Mouse (Mus musculus) hindbrain, postnatal 0 days (tissue): ENCODE results near the gene Gm16253. TPM values are rescaled to one million over a fixed set of nuclear protein-coding genes. Genes with fewer than 3 reads are reported as not detected.
A peak's percentile ranks its signal among the peaks of the same experiment; 100 is the strongest.

Experiments
- ATAC-seq: fragments of 200-750 bp; cut with Nextera tagmentation; 2 replicates; pipeline ENCODE4 v1.8.0; 2017; ENCODE audit warnings: mild to moderate bottlenecking, moderate TSS enrichment, moderate library complexity
- DNase-seq: peaks from one replicate; pipeline ENCODE4 v3.0.0-alpha.2; 2015; ENCODE audit warnings: low spot score
- H3K27ac ChIP-seq: fragments of 300-500 bp; sonication (generic); 2 replicates; pipeline ENCODE4 v1.5.1; 2014; ENCODE audit warnings: mild to moderate bottlenecking
- H3K27me3 ChIP-seq: fragments of 300-500 bp; sonication (generic); 2 replicates; pipeline ENCODE4 v1.6.1; 2014; ENCODE audit warnings: low read length, mixed read lengths; ENCODE audit not compliant: insufficient read depth
- H3K36me3 ChIP-seq: fragments of 300-500 bp; sonication (generic); 2 replicates; pipeline ENCODE4 v1.6.1; 2014; ENCODE audit warnings: low read length, mixed read lengths; ENCODE audit not compliant: insufficient read depth
- H3K4me1 ChIP-seq: fragments of 300-500 bp; sonication (generic); 2 replicates; pipeline ENCODE4 v1.6.1; 2014; ENCODE audit warnings: antibody characterized with exemption, low read length, mixed read lengths; ENCODE audit not compliant: insufficient read depth
- H3K4me2 ChIP-seq: fragments of 300-500 bp; sonication (generic); 2 replicates; pipeline ENCODE4 v1.6.1; 2014; ENCODE audit warnings: low read depth, mild to moderate bottlenecking, low read length, moderate library complexity, mixed read lengths
- H3K4me3 ChIP-seq: fragments of 300-500 bp; sonication (generic); 2 replicates; pipeline ENCODE4 v1.5.1; 2014; ENCODE audit warnings: low read length
- H3K9ac ChIP-seq: fragments of 300-500 bp; sonication (generic); replicated peaks from 2 replicates; pipeline ENCODE4 v1.6.1; 2014; ENCODE audit warnings: mild to moderate bottlenecking, low read length, moderate library complexity, mixed read lengths
- H3K9me3 ChIP-seq: fragments of 300-500 bp; sonication (generic); 2 replicates; pipeline ENCODE4 v1.6.1; 2016; ENCODE audit warnings: low read length, mixed read lengths
- CTCF ChIP-seq: IDR thresholded peaks from 2 replicates; pipeline ENCODE4 v1.5.1; 2016; ENCODE audit warnings: antibody characterized with exemption, control low read depth, low read depth
- WGBS: fragments of 180-500 bp; shearing (Covaris S2); extraction: QIAGEN DNeasy Blood & Tissue Kit; methylation state at CpG from one replicate; pipeline ENCODE4 v1.1.7; 2014; 5-methylcytosine and 5-hydroxymethylcytosine counted together
- polyA plus RNA-seq: library from polyadenylated mRNA; unstranded; fragments of >200 nt; fragmentation: Nextera tagmentation; extraction: Ambion mirVana; gene quantifications from 2 replicates; pipeline ENCODE4 v1.2.1, GENCODE M21; 2015
- total RNA-seq: library from RNA; depleted of rRNA; stranded (reverse); fragments of >200 nt; gene quantifications from 2 replicates; pipeline ENCODE4 v1.2.3, GENCODE M21; 2014

Gm16253 gene
- total and polyA plus RNA-seq, 2 experiments from 2014 or later: 0.96 TPM; not detected in 1

- 9% methylated on average over 22 of the region's 22 CpGs for WGBS
- peak overlapping the region; percentile 70 for H3K9ac ChIP-seq
- no peaks in the 10 kb centered on the region for H3K27me3 ChIP-seq
- H3K4me3 ChIP-seq: peak overlapping the region; percentile 73
- H3K4me1 ChIP-seq: peaks cover 21% of the 10 kb centered on the region
- H3K36me3 ChIP-seq: peaks cover 15% of the 10 kb centered on the region
- ATAC-seq: 0 out of 2 replicates have a peak, but pooled peaks have one; percentile 0
- H3K27ac ChIP-seq: peak overlapping the region; percentile 93
- no peak for TF ChIP-seq CTCF
- no peaks in the 10 kb centered on the region for H3K9me3 ChIP-seq
- DNase-seq: peak; percentile 16
- H3K4me2 ChIP-seq: peak overlapping the region; percentile 85
These were observed 19.8 kb upstream of the Gm16253 start for GRCm38 (mm10) chr3:96556651-96557635.

DNA sequence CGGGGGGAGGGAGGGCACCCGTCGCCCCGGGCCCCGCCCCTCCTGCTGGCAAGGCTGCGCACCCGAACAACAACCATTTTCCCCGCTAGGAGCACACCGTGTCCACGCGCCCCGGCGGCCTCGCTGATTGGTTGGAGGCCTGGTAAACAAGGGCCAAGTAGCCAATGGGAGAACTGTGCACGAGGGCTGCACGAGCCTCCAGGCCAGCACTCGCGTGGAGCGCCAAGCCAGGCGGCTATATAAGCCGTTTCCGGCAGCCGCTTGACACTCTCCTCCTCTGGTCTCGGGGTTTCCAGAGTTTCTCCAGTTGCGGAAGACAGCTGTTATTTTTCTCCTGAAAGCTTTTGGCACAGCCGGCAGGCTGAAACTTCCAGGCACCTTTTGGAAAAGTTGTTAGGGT, 19.1 kb upstream of the Gm16253 start, which contains the start of gene Txnip:
Txnip (plus strand) TSS at position 264 of the 400 bp plus-strand sequence.
- Histone ChIP-seq H3K36me3 (peaks cover 15% of the 10 kb centered on the region), H3K9ac (peak within 1 kb of the TSS; percentile 90), H3K9me3 (no peaks in the 10 kb centered on the region), H3K4me3 (peak within 1 kb of the TSS; percentile 73), H3K4me2 (peak within 1 kb of the TSS; percentile 85), H3K27me3 (no peaks in the 10 kb centered on the region), H3K4me1 (peaks cover 21% of the 10 kb centered on the region), H3K27ac (peak within 1 kb of the TSS; percentile 93)
- ATAC-seq: peak; percentile 98
- peak; percentile 79 for TF ChIP-seq CTCF
- peak; percentile 100 for DNase-seq
- under 1% methylated on average over 26 of the region's 26 CpGs for WGBS

- ATAC-seq (no peak), DNase-seq (peak; percentile 29)
- peaks cover 15% of the 10 kb centered on the region for H3K36me3 ChIP-seq
- no peaks in the 10 kb centered on the region for H3K9me3 ChIP-seq
- H3K4me2 ChIP-seq: peak overlapping the region; percentile 85
- no peaks in the 10 kb centered on the region for H3K27me3 ChIP-seq
- TF ChIP-seq CTCF: no peak
- peak overlapping the region; percentile 90 for H3K9ac ChIP-seq
- peak overlapping the region; percentile 73 for H3K4me3 ChIP-seq
- peak overlapping the region; percentile 87 for H3K27ac ChIP-seq
- peaks cover 21% of the 10 kb centered on the region for H3K4me1 ChIP-seq
- under 1% methylated on average over 17 of the region's 17 CpGs for WGBS
These were observed 18.6 kb upstream of the Gm16253 start for GRCm38 (mm10) chr3:96558159-96558558.

DNA sequence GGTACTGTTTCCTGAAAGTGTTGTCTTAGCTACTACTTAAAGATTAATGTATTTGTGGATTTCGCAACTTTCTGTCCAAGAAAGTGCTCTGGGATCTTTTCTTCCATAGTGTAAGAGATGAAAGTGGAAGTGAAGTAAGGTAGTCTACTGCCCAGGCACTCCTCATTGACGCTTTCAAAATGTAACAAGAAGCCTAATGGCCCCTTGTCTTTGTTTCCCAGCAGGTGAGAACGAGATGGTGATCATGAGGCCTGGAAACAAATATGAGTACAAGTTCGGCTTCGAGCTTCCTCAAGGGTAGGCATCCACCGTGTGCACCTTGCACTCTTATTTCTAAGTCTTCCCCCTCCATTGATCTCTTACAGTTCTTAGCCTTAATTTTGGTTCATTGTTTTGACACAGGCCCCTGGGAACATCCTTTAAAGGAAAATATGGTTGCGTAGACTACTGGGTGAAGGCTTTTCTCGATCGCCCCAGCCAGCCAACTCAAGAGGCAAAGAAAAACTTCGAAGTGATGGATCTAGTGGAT, 18.1 kb upstream of the Gm16253 start:
- DNase-seq (no peak), ATAC-seq (no peak)
- Histone ChIP-seq H3K4me2 (peak overlapping the region; percentile 85), H3K27ac (peak overlapping the region; percentile 87), H3K27me3 (no peaks in the 10 kb centered on the region), H3K4me3 (peak overlapping the region; percentile 73), H3K36me3 (peaks cover 15% of the 10 kb centered on the region), H3K4me1 (peaks cover 21% of the 10 kb centered on the region), H3K9me3 (no peaks in the 10 kb centered on the region), H3K9ac (peak overlapping the region; percentile 90)
- 23% methylated on average over 10 of the region's 10 CpGs for WGBS
- TF ChIP-seq CTCF: no peak

DNA sequence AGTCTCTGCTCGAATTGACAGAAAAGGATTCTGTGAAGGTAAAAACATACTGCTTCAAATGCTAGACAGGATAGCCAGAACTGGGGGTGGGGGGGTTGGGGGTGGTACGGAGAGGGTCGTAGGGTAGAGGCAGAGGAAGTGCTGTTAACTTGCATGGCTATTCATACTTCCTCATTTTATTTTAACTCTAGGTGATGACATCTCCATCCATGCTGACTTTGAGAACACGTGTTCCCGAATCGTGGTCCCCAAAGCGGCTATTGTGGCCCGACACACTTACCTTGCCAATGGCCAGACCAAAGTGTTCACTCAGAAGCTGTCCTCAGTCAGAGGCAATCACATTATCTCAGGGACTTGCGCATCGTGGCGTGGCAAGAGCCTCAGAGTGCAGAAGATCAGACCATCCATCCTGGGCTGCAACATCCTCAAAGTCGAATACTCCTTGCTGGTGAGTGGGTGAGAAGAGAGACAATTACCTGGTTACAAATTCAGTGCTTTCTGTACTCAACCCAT, 17.3 kb upstream of the Gm16253 start:
- H3K27me3 ChIP-seq: no peaks in the 10 kb centered on the region
- H3K9ac ChIP-seq: peak overlapping the region; percentile 90; the same call in 1 of the 2 replicates
- ATAC-seq (no peak), DNase-seq (no peak)
- peak overlapping the region; percentile 73 for H3K4me3 ChIP-seq
- no peak for TF ChIP-seq CTCF
- peaks cover 15% of the 10 kb centered on the region for H3K36me3 ChIP-seq
- no peaks in the 10 kb centered on the region for H3K9me3 ChIP-seq
- WGBS: 73% methylated on average over 12 of the region's 12 CpGs
- H3K27ac ChIP-seq: no peak overlapping the region; the same call in 1 of the 2 replicates
- H3K4me2 ChIP-seq: peak overlapping the region; percentile 85
- H3K4me1 ChIP-seq: peaks cover 21% of the 10 kb centered on the region

DNA sequence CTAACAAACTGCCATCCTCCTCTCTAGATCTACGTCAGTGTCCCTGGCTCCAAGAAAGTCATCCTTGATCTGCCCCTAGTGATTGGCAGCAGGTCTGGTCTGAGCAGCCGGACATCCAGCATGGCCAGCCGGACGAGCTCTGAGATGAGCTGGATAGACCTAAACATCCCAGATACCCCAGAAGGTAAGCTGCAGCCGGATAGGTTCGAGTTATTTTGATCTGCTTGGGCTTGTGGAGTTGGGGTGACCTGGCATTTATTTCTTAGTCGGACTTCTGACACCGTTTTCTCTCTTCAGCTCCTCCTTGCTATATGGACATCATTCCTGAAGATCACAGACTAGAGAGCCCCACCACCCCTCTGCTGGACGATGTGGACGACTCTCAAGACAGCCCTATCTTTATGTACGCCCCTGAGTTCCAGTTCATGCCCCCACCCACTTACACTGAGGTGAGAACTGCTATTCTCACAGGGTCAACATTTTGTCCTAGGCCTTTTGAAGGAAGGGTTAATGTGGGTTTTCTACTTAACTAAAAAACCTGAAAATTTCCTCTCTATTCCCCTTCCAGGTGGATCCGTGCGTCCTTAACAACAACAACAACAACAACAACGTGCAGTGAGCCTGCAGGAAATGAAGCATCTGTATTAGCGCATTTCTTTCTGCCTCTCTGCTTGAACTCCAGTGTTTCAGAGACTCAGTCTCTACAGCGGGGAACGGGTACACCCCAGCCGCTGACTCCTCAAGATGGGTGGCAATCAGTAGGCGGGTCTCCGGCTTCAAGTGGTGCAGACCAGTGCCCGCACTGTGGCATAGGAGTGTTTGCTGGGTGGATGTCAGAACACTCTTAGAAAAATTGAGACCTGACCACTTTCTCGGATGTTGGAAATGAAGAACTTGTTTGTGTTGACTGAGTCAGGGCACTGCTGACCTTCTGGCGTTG, 16.6 kb upstream of the Gm16253 start:
- WGBS: 78% methylated on average over 23 of the region's 23 CpGs
- Histone ChIP-seq H3K9ac (peak overlapping the region; percentile 90; the same call in 1 of the 2 replicates), H3K9me3 (no peaks in the 10 kb centered on the region), H3K27ac (no peak overlapping the region), H3K4me2 (peak overlapping the region; percentile 85), H3K4me3 (peak overlapping the region; percentile 73), H3K36me3 (peaks cover 15% of the 10 kb centered on the region), H3K4me1 (peaks cover 17% of the 10 kb centered on the region), H3K27me3 (no peaks in the 10 kb centered on the region)
- TF ChIP-seq CTCF: no peak
- DNase-seq (no peak), ATAC-seq (no peak)
